Mouse (Mus musculus) hindbrain, embryonic 11.5 days (tissue): ENCODE measurements at regions not wholly inside any gene's neighbourhood (a gene's known extent, or its start where the extent isn't known, plus 50 kb on each side); places are given as distances from the start of the nearest gene placed in this dataset.

Experiments
- ATAC-seq: fragments of 200-750 bp; cut with Nextera tagmentation; 2 replicates; pipeline ENCODE4 v1.8.0; 2017; ENCODE audit warnings: mild to moderate bottlenecking, moderate TSS enrichment, moderate library complexity; ENCODE audit not compliant: low FRiP score
- DNase-seq: peaks from one replicate; pipeline ENCODE4 v3.0.0-alpha.2; 2015; ENCODE audit warnings: low spot score
- H3K27ac ChIP-seq: fragments of 300-500 bp; sonication (generic); 2 replicates; pipeline ENCODE4 v1.5.1; 2014; ENCODE audit warnings: mild to moderate bottlenecking, low read depth, low read length
- H3K27me3 ChIP-seq: fragments of 300-500 bp; sonication (generic); 2 replicates; pipeline ENCODE4 v1.6.1; 2014; ENCODE audit warnings: mild to moderate bottlenecking, low read length, moderate library complexity, mixed read lengths; ENCODE audit not compliant: control insufficient read depth, insufficient read depth
- H3K36me3 ChIP-seq: fragments of 300-500 bp; sonication (generic); 2 replicates; pipeline ENCODE4 v1.6.1; 2014; ENCODE audit warnings: mild to moderate bottlenecking, low read length, moderate library complexity, mixed read lengths; ENCODE audit not compliant: control insufficient read depth, insufficient read depth
- H3K4me1 ChIP-seq: fragments of 300-500 bp; sonication (generic); replicated peaks from 2 replicates; pipeline ENCODE4 v1.6.1; 2014; ENCODE audit warnings: low read length, mixed read lengths; ENCODE audit not compliant: control insufficient read depth, insufficient read depth
- H3K4me2 ChIP-seq: fragments of 300-500 bp; sonication (generic); replicated peaks from 2 replicates; pipeline ENCODE4 v1.6.1; 2014; ENCODE audit warnings: mild to moderate bottlenecking, low read depth, low read length
- H3K4me3 ChIP-seq: fragments of 300-500 bp; sonication (generic); 2 replicates; pipeline ENCODE4 v1.5.1; 2014; ENCODE audit warnings: low read depth, low read length
- H3K9ac ChIP-seq: fragments of 300-500 bp; sonication (generic); 2 replicates; pipeline ENCODE4 v1.6.1; 2014; ENCODE audit warnings: low read depth, low read length
- H3K9me3 ChIP-seq: fragments of 300-500 bp; sonication (generic); 2 replicates; pipeline ENCODE4 v1.6.1; 2016; ENCODE audit warnings: low read length; ENCODE audit not compliant: control insufficient read depth
- WGBS: fragments of 180-500 bp; shearing (Covaris S2); extraction: QIAGEN DNeasy Blood & Tissue Kit; methylation state at CpG from one replicate; pipeline ENCODE4 v1.1.7; 2014; 5-methylcytosine and 5-hydroxymethylcytosine counted together

GRCm38 (mm10) chr10:92538433-92538832 is 183.8 kb downstream of the Nedd1 start:
- H3K4me1 ChIP-seq = no peaks in the 10 kb centered on the region
- H3K27ac ChIP-seq = no peak overlapping the region
- H3K27me3 ChIP-seq = no peaks in the 10 kb centered on the region
- 78% methylated on average over 4 of the region's 4 CpGs for WGBS
- no peaks in the 10 kb centered on the region for H3K9me3 ChIP-seq
- DNase-seq (no peak), ATAC-seq (no peak)
- no peak overlapping the region for H3K4me3 ChIP-seq
- no peaks in the 10 kb centered on the region for H3K36me3 ChIP-seq
- H3K4me2 ChIP-seq = no peak overlapping the region
- H3K9ac ChIP-seq = no peak overlapping the region

- H3K9me3 ChIP-seq = no peaks in the 10 kb centered on the region
These were observed 205.3 kb downstream of the Nedd1 start for GRCm38 (mm10) chr10:92516886-92517285.

GRCm38 (mm10) chr10:92511769-92512168 is 210.5 kb downstream of the Nedd1 start:
- DNase-seq (no peak), ATAC-seq (no peak)
- Histone ChIP-seq H3K4me1 (no peaks in the 10 kb centered on the region), H3K36me3 (no peaks in the 10 kb centered on the region), H3K27ac (no peak overlapping the region), H3K4me3 (no peak overlapping the region), H3K9ac (no peak overlapping the region), H3K9me3 (no peaks in the 10 kb centered on the region), H3K27me3 (no peaks in the 10 kb centered on the region), H3K4me2 (no peak overlapping the region)
- 78% methylated on average over 7 of the region's 7 CpGs for WGBS

More at GRCm38 (mm10) chr10:92516886-92517285, 205.3 kb downstream of the Nedd1 start:
- 83% methylated on average over 5 of the region's 5 CpGs for WGBS
- H3K27ac ChIP-seq = no peak overlapping the region
- no peaks in the 10 kb centered on the region for H3K27me3 ChIP-seq
- no peak for DNase-seq
- no peak overlapping the region for H3K4me2 ChIP-seq
- no peak overlapping the region for H3K9ac ChIP-seq
- H3K4me3 ChIP-seq = no peak overlapping the region
- ATAC-seq = no peak
- no peaks in the 10 kb centered on the region for H3K36me3 ChIP-seq
- no peaks in the 10 kb centered on the region for H3K4me1 ChIP-seq

- ATAC-seq (no peak), DNase-seq (no peak)
- H3K27me3 ChIP-seq = no peaks in the 10 kb centered on the region
- H3K9ac ChIP-seq = no peak overlapping the region
- H3K27ac ChIP-seq = no peak overlapping the region
- no peaks in the 10 kb centered on the region for H3K9me3 ChIP-seq
- no peaks in the 10 kb centered on the region for H3K4me1 ChIP-seq
- H3K36me3 ChIP-seq = no peaks in the 10 kb centered on the region
- WGBS = 84% methylated on average over 2 of the region's 2 CpGs
- no peak overlapping the region for H3K4me3 ChIP-seq
- H3K4me2 ChIP-seq = no peak overlapping the region
These were observed 211.5 kb downstream of the Nedd1 start for GRCm38 (mm10) chr10:92510677-92511076.

GRCm38 (mm10) chr10:92504271-92504670 is 217.9 kb downstream of the Nedd1 start:
- 86% methylated on average over 1 of the region's 1 CpGs for WGBS
- ATAC-seq (no peak), DNase-seq (no peak)
- Histone ChIP-seq H3K36me3 (no peaks in the 10 kb centered on the region), H3K9me3 (no peaks in the 10 kb centered on the region), H3K4me1 (no peaks in the 10 kb centered on the region), H3K4me3 (no peak overlapping the region), H3K9ac (no peak overlapping the region), H3K27ac (no peak overlapping the region), H3K27me3 (no peaks in the 10 kb centered on the region), H3K4me2 (no peak overlapping the region)

- H3K9me3 ChIP-seq = no peaks in the 10 kb centered on the region
- no peak overlapping the region for H3K4me2 ChIP-seq
- H3K4me1 ChIP-seq = no peaks in the 10 kb centered on the region
- no peak overlapping the region for H3K27ac ChIP-seq
- ATAC-seq = no peak
- no peaks in the 10 kb centered on the region for H3K36me3 ChIP-seq
- H3K27me3 ChIP-seq = no peaks in the 10 kb centered on the region
- DNase-seq = no peak
- H3K4me3 ChIP-seq = no peak overlapping the region
- WGBS = 86% methylated on average over 1 of the region's 1 CpGs
- no peak overlapping the region for H3K9ac ChIP-seq
These were observed 238.6 kb downstream of the Nedd1 start for GRCm38 (mm10) chr10:92483592-92483991.

GRCm38 (mm10) chr10:92473282-92473681 is 248.9 kb downstream of the Nedd1 start:
- 47% methylated on average over 3 of the region's 3 CpGs for WGBS
- no peaks in the 10 kb centered on the region for H3K27me3 ChIP-seq
- peak; percentile 9 for DNase-seq

GRCm38 (mm10) chr10:92471111-92471510 is 251.1 kb downstream of the Nedd1 start:
- no peaks in the 10 kb centered on the region for H3K27me3 ChIP-seq
- 100% methylated on average over 1 of the region's 1 CpGs for WGBS
- no peak overlapping the region for H3K9ac ChIP-seq
- H3K9me3 ChIP-seq = no peaks in the 10 kb centered on the region
- H3K4me1 ChIP-seq = no peaks in the 10 kb centered on the region
- no peaks in the 10 kb centered on the region for H3K36me3 ChIP-seq
- ATAC-seq = no peak
- no peak overlapping the region for H3K4me3 ChIP-seq
- no peak overlapping the region for H3K27ac ChIP-seq
- DNase-seq = no peak
- H3K4me2 ChIP-seq = no peak overlapping the region

More at GRCm38 (mm10) chr10:92473282-92473681, 248.9 kb downstream of the Nedd1 start:
- ATAC-seq = no peak
- H3K4me2 ChIP-seq = no peak overlapping the region
- H3K9ac ChIP-seq = no peak overlapping the region
- H3K9me3 ChIP-seq = no peaks in the 10 kb centered on the region
- no peaks in the 10 kb centered on the region for H3K4me1 ChIP-seq
- no peak overlapping the region for H3K4me3 ChIP-seq
- H3K27ac ChIP-seq = no peak overlapping the region
- no peaks in the 10 kb centered on the region for H3K36me3 ChIP-seq

- ATAC-seq (no peak), DNase-seq (no peak)
- H3K4me1 ChIP-seq = no peaks in the 10 kb centered on the region
- no peaks in the 10 kb centered on the region for H3K27me3 ChIP-seq
- H3K4me3 ChIP-seq = no peak overlapping the region
- H3K27ac ChIP-seq = no peak overlapping the region
- H3K36me3 ChIP-seq = no peaks in the 10 kb centered on the region
- no peaks in the 10 kb centered on the region for H3K9me3 ChIP-seq
- H3K4me2 ChIP-seq = no peak overlapping the region
- 92% methylated on average over 1 of the region's 1 CpGs for WGBS
- no peak overlapping the region for H3K9ac ChIP-seq
These were observed 267.0 kb downstream of the Nedd1 start for GRCm38 (mm10) chr10:92455195-92455594.
